Mouse (Mus musculus) intestine, embryonic 16.5 days (tissue): ENCODE results near the gene Lat. TPM values are rescaled to one million over a fixed set of nuclear protein-coding genes. Genes with fewer than 3 reads are reported as not detected.
"Not testable (repeated sequence)": the region's sequence is repeated elsewhere in the genome, so short reads cannot be mapped to it uniquely, and the experiment has no call there.

Source experiments
- ATAC-seq: fragments of 200-750 bp; cut with Nextera tagmentation; 2 replicates; pipeline ENCODE4 v1.8.0; 2017; ENCODE audit warnings: moderate TSS enrichment, moderate library complexity
- H3K27ac ChIP-seq: fragments of 300-500 bp; sonication (generic); 2 replicates; pipeline ENCODE4 v1.5.1; 2014; ENCODE audit warnings: mild to moderate bottlenecking, low read length
- H3K27me3 ChIP-seq: fragments of 300-500 bp; sonication (generic); replicated peaks from 2 replicates; pipeline ENCODE4 v1.6.1; 2014; ENCODE audit warnings: low read length, control low read depth, mixed read lengths; ENCODE audit not compliant: control insufficient read depth, insufficient read depth
- H3K36me3 ChIP-seq: fragments of 300-500 bp; sonication (generic); 2 replicates; pipeline ENCODE4 v1.6.1; 2014; ENCODE audit warnings: low read length, control low read depth; ENCODE audit not compliant: control insufficient read depth, insufficient read depth
- H3K4me1 ChIP-seq: fragments of 300-500 bp; sonication (generic); 2 replicates; pipeline ENCODE4 v1.6.1; 2014; ENCODE audit warnings: low read length, control low read depth, mixed read lengths; ENCODE audit not compliant: control insufficient read depth, insufficient read depth
- H3K4me2 ChIP-seq: fragments of 300-500 bp; sonication (generic); 2 replicates; pipeline ENCODE4 v1.6.1; 2014; ENCODE audit warnings: low read depth, low read length, control low read depth
- H3K4me3 ChIP-seq: fragments of 300-500 bp; sonication (generic); 2 replicates; pipeline ENCODE4 v1.5.1; 2014; ENCODE audit warnings: mild to moderate bottlenecking, low read length
- H3K9ac ChIP-seq: fragments of 300-500 bp; sonication (generic); 2 replicates; pipeline ENCODE4 v1.6.1; 2014; ENCODE audit warnings: low read depth, low read length
- H3K9me3 ChIP-seq: fragments of 300-500 bp; sonication (generic); 2 replicates; pipeline ENCODE4 v1.6.1; 2016; ENCODE audit warnings: low read length, control low read depth; ENCODE audit not compliant: control insufficient read depth
- WGBS: fragments of 180-500 bp; shearing (Covaris S2); extraction: QIAGEN DNeasy Blood & Tissue Kit; methylation state at CpG from one replicate; pipeline ENCODE4 v1.1.7; 2014; 5-methylcytosine and 5-hydroxymethylcytosine counted together
- polyA plus RNA-seq: library from polyadenylated mRNA; unstranded; fragments of >200 nt; fragmentation: Nextera tagmentation; extraction: Ambion mirVana; gene quantifications from 2 replicates; pipeline ENCODE4 v1.2.1, GENCODE M21; 2015

The Lat gene
- polyA plus RNA-seq, 1 experiment from 2014 or later, result 0.78 TPM

DNA sequence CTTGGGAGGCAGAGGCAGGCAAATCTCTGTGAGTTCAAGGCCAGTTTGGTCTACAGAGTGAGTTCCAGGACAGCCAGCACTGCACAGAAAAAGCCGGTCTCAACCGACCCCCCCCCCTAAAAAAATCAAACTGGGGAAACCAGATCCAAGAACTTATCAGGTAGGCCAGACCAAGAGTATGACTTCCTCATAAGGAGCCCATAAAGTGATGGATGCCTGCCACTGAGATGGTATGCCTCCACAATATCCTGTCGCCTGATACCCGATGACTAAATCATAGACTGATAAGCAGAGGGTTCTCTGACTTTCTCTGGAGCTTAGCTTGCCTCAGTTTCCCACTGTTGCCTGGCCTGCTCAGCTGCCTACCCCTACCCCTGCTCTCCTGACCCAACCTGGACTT is 28.5 kb upstream of the Lat start:
- Histone ChIP-seq H3K4me1 (0 out of 2 replicates have a peak, but pooled peaks cover 6% of the 10 kb centered on the region), H3K4me3 (no peak overlapping the region), H3K36me3 (no peaks in the 10 kb centered on the region), H3K4me2 (no peak overlapping the region), H3K9ac (no peak overlapping the region), H3K27me3 (no peaks in the 10 kb centered on the region), H3K9me3 (no peaks in the 10 kb centered on the region), H3K27ac (no peak overlapping the region)
- ATAC-seq, result no peak
- WGBS, result 88% methylated on average over 4 of the region's 4 CpGs

DNA sequence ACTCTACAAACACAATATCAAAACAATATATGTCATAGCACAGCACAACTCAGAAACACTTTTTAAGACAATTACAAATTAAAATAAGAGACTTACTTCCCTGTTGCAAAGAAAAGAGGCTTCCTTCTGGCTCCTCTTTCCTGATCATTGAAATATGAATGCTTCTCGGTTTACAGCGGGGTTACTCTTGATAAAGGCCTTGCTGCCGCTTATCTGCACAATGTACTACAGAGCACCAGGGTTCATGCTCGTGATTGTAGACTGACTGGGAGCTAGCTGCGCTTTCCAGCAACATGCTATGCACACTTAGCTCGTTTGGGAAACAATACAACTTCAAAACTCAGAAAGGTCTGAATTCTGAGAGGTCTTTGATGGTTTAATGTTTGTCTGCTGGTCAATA is 27.9 kb upstream of the Lat start:
- 43% methylated on average over 6 of the region's 6 CpGs for WGBS
- H3K27ac ChIP-seq, result 0 out of 2 replicates have a peak overlapping the region, but pooled peaks have one; percentile 11
- peak overlapping the region; percentile 23 for H3K4me2 ChIP-seq
- H3K9ac ChIP-seq, result no peak overlapping the region
- no peaks in the 10 kb centered on the region for H3K27me3 ChIP-seq
- 0 out of 2 replicates have a peak, but pooled peaks cover 6% of the 10 kb centered on the region for H3K4me1 ChIP-seq
- ATAC-seq, result peak; percentile 19; the same call in 1 of the 2 replicates
- no peaks in the 10 kb centered on the region for H3K36me3 ChIP-seq
- H3K9me3 ChIP-seq, result no peaks in the 10 kb centered on the region
- no peak overlapping the region for H3K4me3 ChIP-seq

GRCm38 (mm10) chr7:126396298-126397119 is 27.1 kb upstream of the Lat start, which contains the start of gene Nfatc2ip:
Nfatc2ip (minus strand) TSS chr7:126396737.
- ATAC-seq, result peak; percentile 100
- no peaks in the 10 kb centered on the region for H3K27me3 ChIP-seq
- H3K9me3 ChIP-seq, result no peaks in the 10 kb centered on the region
- peak within 1 kb of the TSS; percentile 97 for H3K4me3 ChIP-seq
- WGBS, result under 1% methylated on average over 59 of the region's 59 CpGs
- H3K36me3 ChIP-seq, result no peaks in the 10 kb centered on the region; the same call in 1 of the 2 replicates
- 0 out of 2 replicates have a peak, but pooled peaks cover 6% of the 10 kb centered on the region for H3K4me1 ChIP-seq
- peak within 1 kb of the TSS; percentile 90 for H3K4me2 ChIP-seq
- peak within 1 kb of the TSS; percentile 82 for H3K9ac ChIP-seq
- H3K27ac ChIP-seq, result peak within 1 kb of the TSS; percentile 33

DNA sequence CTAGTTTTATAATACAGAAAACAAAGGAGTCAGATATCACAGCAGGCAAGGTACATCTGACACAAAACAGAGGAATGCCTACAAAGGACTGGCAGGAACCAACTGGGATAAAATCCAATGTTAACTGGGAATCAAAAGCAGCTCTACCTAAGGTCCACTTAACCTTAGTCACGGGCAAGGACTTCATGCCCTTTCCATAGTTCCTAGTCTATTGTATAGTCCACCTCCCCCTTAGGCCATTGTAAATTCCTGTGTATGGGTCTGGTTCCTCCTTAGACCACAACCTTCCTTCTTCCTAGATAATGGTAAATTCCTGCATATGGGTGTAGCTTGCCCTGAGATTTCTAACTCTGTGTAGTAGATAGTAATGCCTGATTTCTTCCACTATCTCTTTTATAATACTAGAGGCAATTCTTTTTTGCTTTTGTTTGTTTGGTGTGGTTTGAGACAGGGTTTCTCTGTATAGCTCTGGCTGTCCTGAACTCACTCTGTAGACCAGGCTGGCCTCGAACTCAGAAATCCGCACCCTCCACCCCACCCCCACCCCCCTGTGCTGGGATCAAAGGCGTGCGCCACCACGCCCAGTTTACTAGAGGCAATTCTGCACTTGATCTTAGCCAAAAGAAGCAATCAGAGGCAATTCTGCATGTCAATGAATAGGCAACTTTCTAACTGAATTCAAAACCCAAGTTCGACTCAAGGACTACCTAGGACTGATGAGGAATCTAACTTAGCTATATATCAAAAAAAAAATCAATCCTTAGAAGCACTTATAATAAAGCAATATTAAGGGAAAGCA is 22.9 kb upstream of the Lat start:
- not testable (repeated sequence) for H3K4me1 ChIP-seq, H3K4me2 ChIP-seq, H3K36me3 ChIP-seq, H3K27me3 ChIP-seq, ATAC-seq, H3K27ac ChIP-seq, H3K9me3 ChIP-seq, H3K9ac ChIP-seq, H3K4me3 ChIP-seq
- WGBS, result 89% methylated on average over 7 of the region's 7 CpGs

GRCm38 (mm10) chr7:126388185-126388584 is 18.8 kb upstream of the Lat start:
- H3K27ac ChIP-seq, result no peak overlapping the region
- H3K27me3 ChIP-seq, result no peaks in the 10 kb centered on the region
- no peaks in the 10 kb centered on the region; the same call in none of the 2 replicates for H3K36me3 ChIP-seq
- no peak for ATAC-seq
- no peaks in the 10 kb centered on the region for H3K9me3 ChIP-seq
- WGBS, result 100% methylated on average over 1 of the region's 1 CpGs
- no peak overlapping the region for H3K4me3 ChIP-seq
- no peak overlapping the region for H3K4me2 ChIP-seq
- H3K4me1 ChIP-seq, result no peaks in the 10 kb centered on the region
- H3K9ac ChIP-seq, result no peak overlapping the region

DNA sequence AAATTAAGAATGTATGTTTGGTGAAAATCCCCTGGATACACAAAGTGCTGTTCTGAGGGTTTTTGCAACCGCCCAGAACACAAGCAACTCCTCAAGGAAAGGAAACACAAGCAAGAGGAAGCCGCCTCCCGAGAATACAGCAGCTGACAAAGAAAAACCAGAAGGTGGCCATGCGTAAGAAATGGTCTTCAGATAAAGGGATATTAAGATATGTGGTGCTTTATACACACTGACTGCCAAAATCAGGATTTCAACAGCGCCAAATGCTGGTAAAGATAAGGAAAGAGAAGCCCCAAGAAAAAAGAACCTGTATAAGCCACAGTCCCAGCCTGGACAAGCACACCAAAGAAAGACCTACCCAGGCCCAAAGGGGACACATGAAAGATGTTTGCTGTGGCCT is 14.2 kb upstream of the Lat start:
- no peak overlapping the region for H3K4me3 ChIP-seq
- H3K27ac ChIP-seq, result no peak overlapping the region
- ATAC-seq, result no peak
- H3K27me3 ChIP-seq, result no peaks in the 10 kb centered on the region
- WGBS, result 85% methylated on average over 5 of the region's 5 CpGs
- no peak overlapping the region for H3K4me2 ChIP-seq
- H3K9me3 ChIP-seq, result no peaks in the 10 kb centered on the region
- H3K4me1 ChIP-seq, result no peaks in the 10 kb centered on the region
- H3K9ac ChIP-seq, result no peak overlapping the region
- no peaks in the 10 kb centered on the region; the same call in 1 of the 2 replicates for H3K36me3 ChIP-seq

DNA sequence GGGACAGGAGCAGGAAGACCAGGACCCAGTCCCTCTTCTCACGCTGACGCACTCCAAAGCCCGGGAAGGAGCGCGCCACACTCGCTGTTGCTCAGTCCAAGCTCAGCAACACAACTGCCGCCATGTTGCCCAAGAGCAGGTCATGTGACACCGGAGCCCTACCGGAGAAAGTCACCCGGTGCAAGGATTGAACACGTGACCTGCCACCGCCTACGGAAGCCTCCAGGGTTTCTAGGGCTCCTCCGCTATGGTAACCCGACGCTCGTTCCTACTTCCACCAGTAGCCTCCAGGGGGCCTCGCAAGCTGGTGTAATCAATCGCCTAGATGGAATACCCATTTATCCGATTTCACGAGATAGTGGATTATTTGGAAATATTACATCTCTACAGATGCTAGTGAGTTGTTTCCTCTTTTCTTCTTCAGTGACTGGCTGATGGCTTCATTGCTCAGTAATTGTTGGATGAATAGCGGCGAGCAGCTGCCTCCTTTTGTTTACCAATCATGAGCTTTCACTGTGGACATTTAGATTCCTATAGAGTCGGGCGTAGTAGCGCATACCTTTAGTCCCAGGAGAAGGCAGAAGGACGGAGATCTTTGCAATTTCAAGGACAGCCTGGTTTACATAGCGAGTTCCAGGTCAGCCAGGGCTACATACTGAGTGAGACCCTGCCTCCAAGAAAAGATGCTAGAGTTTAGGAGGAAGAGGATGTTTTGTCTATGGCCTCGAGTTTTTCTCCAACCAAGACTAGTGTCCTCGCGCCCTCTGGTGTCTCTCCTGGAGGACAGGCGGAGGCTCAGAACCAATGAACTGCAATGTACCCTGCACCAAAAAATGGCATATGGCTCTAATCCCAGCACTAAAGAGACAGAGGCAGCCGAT is 8.1 kb upstream of the Lat start, which contains the start of gene Spns1:
Gene Spns1 (minus strand): TSS at position 173 of the 881 bp plus-strand sequence.
- peak within 1 kb of the TSS; percentile 64 for H3K27ac ChIP-seq
- no peaks in the 10 kb centered on the region for H3K27me3 ChIP-seq
- no peaks in the 10 kb centered on the region for H3K9me3 ChIP-seq
- H3K36me3 ChIP-seq, result no peaks in the 10 kb centered on the region
- H3K4me2 ChIP-seq, result peak within 1 kb of the TSS; percentile 78
- under 1% methylated on average over 33 of the region's 33 CpGs for WGBS
- peak within 1 kb of the TSS; percentile 85 for H3K4me3 ChIP-seq
- peak; percentile 97 for ATAC-seq
- H3K4me1 ChIP-seq, result peaks cover 12% of the 10 kb centered on the region
- H3K9ac ChIP-seq, result peak within 1 kb of the TSS; percentile 84

DNA sequence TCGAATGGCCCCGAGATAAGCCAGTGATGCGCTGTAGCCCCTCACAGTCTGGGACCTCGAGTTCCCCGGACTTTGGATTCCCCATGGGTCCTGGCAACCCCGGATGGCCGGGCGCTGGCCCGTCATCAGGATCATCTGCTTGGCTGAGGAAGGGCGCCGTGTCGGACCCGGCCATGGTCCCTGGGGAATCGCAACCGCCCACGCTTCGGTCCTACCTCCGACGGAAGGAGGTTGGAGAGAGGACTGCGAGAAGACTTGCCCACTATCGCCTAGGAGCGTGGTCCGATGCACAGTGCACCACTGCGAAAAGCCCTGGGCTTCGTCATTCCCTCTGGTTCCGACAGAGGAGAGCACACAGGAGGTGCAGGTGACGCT is 7.5 kb upstream of the Lat start:
- Histone ChIP-seq H3K4me2 (peak overlapping the region; percentile 78), H3K27me3 (no peaks in the 10 kb centered on the region), H3K9me3 (no peaks in the 10 kb centered on the region), H3K4me1 (peaks cover 12% of the 10 kb centered on the region), H3K9ac (peak overlapping the region; percentile 84), H3K27ac (no peak overlapping the region), H3K4me3 (peak overlapping the region; percentile 85), H3K36me3 (no peaks in the 10 kb centered on the region)
- WGBS, result under 1% methylated on average over 27 of the region's 27 CpGs
- peak; percentile 73 for ATAC-seq
